Mouse (Mus musculus) layer of hippocampus, adult 9-10 months (tissue): Measurements from ENCODE around the gene Nell1.

Source experiments
- DNase-seq: peaks from one replicate; pipeline ENCODE4 v3.0.0; 2022; ENCODE audit warnings: low spot score

The Nell1 gene

GRCm38 (mm10) chr7:50050144-50050543, 75.5 kb downstream of the Nell1 start:
- no peak for DNase-seq

- DNase-seq: peak; percentile 17
Observed at GRCm38 (mm10) chr7:50053704-50054103, 79.0 kb downstream of the Nell1 start.

- peak; percentile 16 for DNase-seq
Observed at GRCm38 (mm10) chr7:50094461-50094860, 119.8 kb downstream of the Nell1 start.

- DNase-seq: no peak
Observed at GRCm38 (mm10) chr7:50105612-50106321, 131.1 kb downstream of the Nell1 start.

GRCm38 (mm10) chr7:50107261-50107660, 132.6 kb downstream of the Nell1 start:
- no peak for DNase-seq

- DNase-seq: no peak
Observed at GRCm38 (mm10) chr7:50118348-50118747, 143.7 kb downstream of the Nell1 start.

- no peak for DNase-seq
Observed at GRCm38 (mm10) chr7:50137706-50138105, 163.0 kb downstream of the Nell1 start.

- DNase-seq: no peak
Observed at GRCm38 (mm10) chr7:50149326-50149725, 174.7 kb downstream of the Nell1 start.

- no peak for DNase-seq
Observed at GRCm38 (mm10) chr7:50150838-50151237, 176.2 kb downstream of the Nell1 start.

GRCm38 (mm10) chr7:50153618-50154017, 179.0 kb downstream of the Nell1 start:
- DNase-seq: no peak

- DNase-seq: no peak
Observed at GRCm38 (mm10) chr7:50162602-50163001, 187.9 kb downstream of the Nell1 start.

GRCm38 (mm10) chr7:50168778-50169177, 194.1 kb downstream of the Nell1 start:
- no peak for DNase-seq

- DNase-seq: no peak
Observed at GRCm38 (mm10) chr7:50186306-50186705, 211.6 kb downstream of the Nell1 start.

- DNase-seq: no peak
Observed at GRCm38 (mm10) chr7:50193955-50194354, 219.3 kb downstream of the Nell1 start.

GRCm38 (mm10) chr7:50195080-50195611, 220.5 kb downstream of the Nell1 start:
- no peak for DNase-seq

GRCm38 (mm10) chr7:50205268-50205667, 230.6 kb downstream of the Nell1 start:
- DNase-seq: no peak

- DNase-seq: peak; percentile 27
Observed at GRCm38 (mm10) chr7:50210678-50211251, 236.1 kb downstream of the Nell1 start.

- DNase-seq: no peak
Observed at GRCm38 (mm10) chr7:50221849-50222248, 247.2 kb downstream of the Nell1 start.

- no peak for DNase-seq
Observed at GRCm38 (mm10) chr7:50226621-50227020, 252.0 kb downstream of the Nell1 start.

GRCm38 (mm10) chr7:50228273-50228672, 253.6 kb downstream of the Nell1 start:
- no peak for DNase-seq

- no peak for DNase-seq
Observed at GRCm38 (mm10) chr7:50241213-50241612, 266.5 kb downstream of the Nell1 start.

GRCm38 (mm10) chr7:50241634-50242273, 267.1 kb downstream of the Nell1 start:
- peak; percentile 82 for DNase-seq

- no peak for DNase-seq
Observed at GRCm38 (mm10) chr7:50253166-50253565, 278.5 kb downstream of the Nell1 start.
